Mouse (Mus musculus): Measurements from ENCODE around the gene Upb1.

DNA sequence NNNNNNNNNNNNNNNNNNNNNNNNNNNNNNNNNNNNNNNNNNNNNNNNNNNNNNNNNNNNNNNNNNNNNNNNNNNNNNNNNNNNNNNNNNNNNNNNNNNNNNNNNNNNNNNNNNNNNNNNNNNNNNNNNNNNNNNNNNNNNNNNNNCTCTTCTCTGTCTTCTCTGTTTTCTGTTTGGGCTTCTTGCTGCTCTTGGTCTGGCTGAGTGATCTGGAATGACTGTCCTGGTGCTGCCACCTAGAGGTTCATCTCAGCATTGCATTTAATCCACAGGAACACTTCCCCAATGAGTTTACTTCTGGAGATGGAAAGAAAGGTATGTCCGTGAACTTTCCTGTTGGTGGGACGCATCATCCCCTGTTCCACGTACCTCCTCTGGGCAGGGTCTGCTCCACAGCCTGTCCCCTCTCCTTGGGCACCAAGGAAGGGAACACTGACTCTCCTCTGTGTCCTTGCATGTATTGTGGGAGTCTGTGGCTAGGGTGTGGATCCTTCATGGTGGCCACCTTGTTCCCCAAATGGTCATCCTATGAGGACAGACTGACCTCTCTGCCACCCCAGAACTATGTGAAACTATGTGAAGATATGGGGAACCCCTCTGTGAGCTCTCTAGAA is 35.8 kb downstream of the Upb1 start:
- TF ChIP-seq CTCF (conservative IDR thresholded peaks at IDR 0.05; ENCODE audit: insufficient read depth, insufficient read length, low read depth, low read length) (peak; percentile 83), POLR2A (IDR thresholded peaks at IDR 0.05; ENCODE audit: low read depth, low read length) (no peak)

Data from kidney, adult 2 months (tissue).